Mouse (Mus musculus): ENCODE results near the gene Gm10337.

The Gm10337 gene

DNA sequence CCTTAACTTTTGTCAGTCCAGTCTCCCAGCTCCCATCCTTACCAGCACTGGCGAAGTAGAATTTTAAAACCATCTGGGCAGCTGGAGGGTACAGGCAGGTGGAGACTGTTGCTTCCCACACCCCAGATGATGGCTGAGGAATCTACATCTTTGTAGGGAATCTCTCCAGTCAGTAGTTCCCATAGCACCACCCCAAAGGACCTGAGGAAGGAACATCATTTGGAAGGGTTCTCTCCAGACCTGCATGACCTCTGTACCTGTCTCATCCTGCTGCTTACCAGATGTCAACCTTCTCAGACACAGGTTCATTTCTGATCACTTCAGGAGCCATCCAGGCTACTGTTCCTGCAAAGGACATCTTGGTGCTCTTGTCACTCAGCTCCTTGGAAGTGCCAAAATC, at the start of gene Gm10337:
Gm10337 (plus strand) TSS at position 276 of the 400 bp plus-strand sequence.
- DNase-seq (ENCODE audit: low spot score): no peak

GRCm38 (mm10) chr15:102455993-102456392, 47.5 kb upstream of the Gm10337 start:
- DNase-seq (ENCODE audit: low spot score): no peak

DNA sequence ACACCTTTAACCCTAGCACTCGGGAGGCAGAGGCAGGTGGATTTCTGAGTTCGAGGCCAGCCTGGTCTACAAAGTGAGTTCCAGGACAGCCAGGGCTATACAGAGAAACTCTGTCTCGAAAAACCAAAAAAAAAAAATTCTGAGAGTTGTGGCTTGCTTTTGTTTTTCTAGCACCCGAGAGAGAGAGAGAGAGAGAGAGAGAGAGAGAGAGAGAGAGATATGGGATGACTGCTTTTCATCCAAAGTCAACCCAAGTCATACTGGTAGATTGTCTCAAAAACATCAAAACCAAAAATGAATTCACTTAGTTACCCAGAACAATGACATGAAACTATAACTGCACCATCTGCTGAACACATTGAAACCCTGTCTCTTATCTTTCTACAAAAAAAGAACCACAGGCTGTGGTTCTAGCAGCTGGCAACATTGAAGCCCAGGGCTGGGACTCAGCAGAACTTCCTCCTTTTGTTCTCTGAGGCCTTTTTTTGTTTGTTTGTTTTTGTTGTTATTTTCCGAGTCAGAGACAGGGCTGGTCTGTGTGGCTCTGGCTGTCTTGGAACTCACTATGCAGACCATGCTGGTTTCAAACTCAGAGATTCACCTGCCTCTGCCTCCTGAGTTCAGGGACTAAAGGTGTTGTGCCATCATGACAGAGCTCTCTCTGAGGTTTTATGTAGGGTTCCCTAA, 45.3 kb upstream of the Gm10337 start:
- no peak for DNase-seq (ENCODE audit: low spot score)

- DNase-seq (ENCODE audit: low spot score): peak; percentile 100
These were observed 44.6 kb upstream of the Gm10337 start, which contains the start of gene Prr13 for GRCm38 (mm10) chr15:102458904-102459317. TSS of gene Prr13 (plus strand) at chr15:102459028.

DNA sequence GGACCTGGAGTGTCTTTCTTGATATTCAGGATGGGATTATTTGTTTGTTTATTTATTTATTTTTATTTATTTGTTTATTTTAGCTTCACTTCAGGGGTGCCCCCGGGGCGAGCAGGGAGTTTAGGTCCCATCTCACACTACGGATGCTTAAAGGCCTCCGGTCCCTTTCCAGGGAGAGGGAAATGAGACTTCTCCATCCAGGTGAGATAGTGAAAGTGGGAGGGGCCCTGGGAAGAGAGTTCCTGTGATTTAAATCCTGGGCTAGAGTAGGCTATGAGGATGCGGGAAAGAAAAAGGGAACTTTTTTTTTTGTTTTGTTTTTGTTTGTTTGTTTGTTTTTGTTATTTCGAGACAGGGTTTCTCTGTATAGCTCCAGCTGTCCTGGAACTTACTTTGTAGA, 44.1 kb upstream of the Gm10337 start:
- no peak for DNase-seq (ENCODE audit: low spot score)

DNA sequence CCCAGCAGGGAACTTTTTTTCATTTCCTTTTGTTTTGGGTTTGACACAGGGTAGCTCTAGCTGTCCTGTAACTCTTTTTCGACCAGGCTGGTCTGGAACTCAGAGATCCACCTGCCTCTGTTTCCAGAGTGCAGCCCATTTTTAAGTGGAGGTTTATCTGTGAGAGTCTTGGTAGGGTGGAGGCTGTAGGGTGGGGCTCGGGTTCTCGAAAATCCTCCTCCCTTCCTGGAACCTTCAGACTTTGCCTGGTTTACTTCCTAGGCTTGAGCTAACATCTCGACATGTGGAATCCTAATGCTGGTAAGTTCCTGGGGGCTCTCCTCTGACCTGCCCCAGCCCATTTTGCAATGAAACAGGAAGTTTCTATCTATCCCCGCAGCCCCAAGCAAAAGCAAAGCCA, 43.7 kb upstream of the Gm10337 start:
- DNase-seq (ENCODE audit: low spot score): no peak

GRCm38 (mm10) chr15:102460409-102460808, 43.1 kb upstream of the Gm10337 start:
- peak; percentile 58 for DNase-seq (ENCODE audit: low spot score)

- DNase-seq (ENCODE audit: low spot score): peak; percentile 93
These were observed 42.6 kb upstream of the Gm10337 start for GRCm38 (mm10) chr15:102460971-102461370.

GRCm38 (mm10) chr15:102461430-102462075, 42.0 kb upstream of the Gm10337 start:
- peak; percentile 57 for DNase-seq (ENCODE audit: low spot score)

- peak; percentile 56 for DNase-seq (ENCODE audit: low spot score)
These were observed 39.9 kb upstream of the Gm10337 start for GRCm38 (mm10) chr15:102463666-102464065.

- DNase-seq (ENCODE audit: low spot score): no peak
These were observed 34.7 kb upstream of the Gm10337 start for GRCm38 (mm10) chr15:102468675-102469370.

DNA sequence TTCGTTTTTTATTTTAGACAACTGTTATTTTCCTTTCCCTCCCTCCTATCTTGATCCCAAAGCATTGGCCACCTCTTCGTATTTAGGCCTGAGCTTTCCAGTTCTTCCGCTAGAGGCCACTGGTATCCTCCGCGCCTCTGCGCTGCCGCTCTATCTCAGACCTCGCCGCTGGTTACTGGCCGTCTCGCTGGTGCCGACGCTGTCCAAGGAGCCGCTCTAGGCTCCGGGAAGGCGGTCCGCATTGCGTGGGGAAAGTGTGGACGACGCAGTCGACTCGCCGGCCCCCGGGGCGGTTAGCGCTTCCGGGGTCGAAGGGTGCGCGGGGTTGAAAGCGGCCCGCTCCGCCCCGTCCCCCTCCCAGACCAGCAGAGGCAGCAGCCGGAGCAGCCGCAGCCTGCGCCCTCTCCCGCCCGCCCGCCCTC, 33.3 kb upstream of the Gm10337 start, which contains the start of gene Pcbp2:
Pcbp2 (plus strand) TSS at position 357 of the 422 bp plus-strand sequence.
- DNase-seq (ENCODE audit: low spot score): peak; percentile 100

GRCm38 (mm10) chr15:102470605-102471294, 32.8 kb upstream of the Gm10337 start:
- peak; percentile 91 for DNase-seq (ENCODE audit: low spot score)

- peak; percentile 83 for DNase-seq (ENCODE audit: low spot score)
These were observed 32.3 kb upstream of the Gm10337 start for GRCm38 (mm10) chr15:102471295-102471645.

DNA sequence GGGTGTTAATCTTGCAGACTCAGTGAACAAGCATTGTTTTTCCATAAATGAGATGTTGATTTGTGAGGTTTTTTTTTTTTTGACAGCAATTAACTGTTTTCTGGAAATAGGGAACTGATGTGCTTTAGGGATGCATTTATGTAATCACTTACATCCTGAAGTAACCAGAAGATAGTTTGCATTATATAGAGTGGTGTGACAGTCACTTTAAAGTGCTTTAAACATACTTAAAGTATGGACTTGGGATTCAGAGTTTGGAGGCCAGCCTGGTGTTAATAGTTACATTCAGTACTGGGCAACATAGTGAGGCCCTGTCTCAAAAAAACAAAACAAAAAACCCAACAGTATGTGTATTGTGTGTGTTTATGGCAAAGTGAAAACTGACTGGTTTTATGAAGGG, 31.8 kb upstream of the Gm10337 start:
- no peak for DNase-seq (ENCODE audit: low spot score)

- DNase-seq (ENCODE audit: low spot score): peak; percentile 49
These were observed 30.3 kb upstream of the Gm10337 start for GRCm38 (mm10) chr15:102473246-102473645.

- no peak for DNase-seq (ENCODE audit: low spot score)
These were observed 29.0 kb upstream of the Gm10337 start for GRCm38 (mm10) chr15:102474520-102474919.

GRCm38 (mm10) chr15:102483136-102483535, 20.4 kb upstream of the Gm10337 start:
- no peak for DNase-seq (ENCODE audit: low spot score)

DNA sequence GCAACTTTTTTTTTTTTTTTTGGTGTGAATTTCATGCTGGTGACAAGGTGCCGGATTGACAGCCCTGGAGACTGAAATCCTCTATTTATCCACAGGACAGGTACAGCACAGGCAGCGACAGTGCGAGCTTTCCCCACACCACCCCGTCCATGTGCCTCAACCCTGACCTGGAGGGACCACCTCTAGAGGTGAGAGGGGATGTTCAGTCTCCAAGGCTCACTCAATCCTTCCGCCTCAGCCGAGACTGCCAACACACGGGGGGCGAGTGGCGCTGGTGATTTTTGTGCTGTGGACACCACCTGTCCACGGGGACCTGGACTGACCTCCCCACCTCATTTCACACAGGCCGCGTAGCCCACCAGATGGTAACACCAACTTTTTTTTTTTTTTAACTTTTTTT, 17.7 kb upstream of the Gm10337 start:
- DNase-seq (ENCODE audit: low spot score): no peak

- DNase-seq (ENCODE audit: low spot score): no peak
These were observed 15.9 kb upstream of the Gm10337 start for GRCm38 (mm10) chr15:102487664-102488063.

DNA sequence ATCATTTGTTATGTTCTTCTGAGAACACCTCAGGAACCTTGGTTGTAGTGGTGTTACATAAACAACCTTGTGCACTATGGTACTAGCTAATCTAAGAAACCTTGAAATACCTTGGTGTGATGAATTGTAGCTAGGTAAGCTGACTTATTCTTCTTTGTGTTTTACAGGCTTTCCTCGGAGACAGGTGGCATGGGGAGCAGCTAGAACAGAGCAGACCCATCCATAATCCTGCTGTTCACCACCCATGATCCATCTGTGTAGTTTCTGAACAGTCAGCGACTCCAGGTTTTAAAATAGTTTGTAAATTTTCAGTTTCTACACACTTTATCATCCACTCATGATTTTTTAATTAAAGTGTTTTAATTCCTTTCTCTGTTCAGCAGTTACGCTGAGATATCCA, 5.2 kb upstream of the Gm10337 start:
- DNase-seq (ENCODE audit: low spot score): no peak

GRCm38 (mm10) chr15:102499370-102499769, 4.2 kb upstream of the Gm10337 start:
- no peak for DNase-seq (ENCODE audit: low spot score)
